Mouse (Mus musculus) 3T3-L1 (cell line): ENCODE results near the gene Hdac8.
A peak's percentile ranks its signal among the peaks of the same experiment; 100 is the strongest.

Experiments
- DNase-seq: peaks from one replicate; pipeline ENCODE4 v3.0.0-alpha.2; 2015; ENCODE audit warnings: low read depth, low spot score

Hdac8 gene

GRCm38 (mm10) chrX:102504644-102505481 is at the start of gene Hdac8:
Gene Hdac8, minus strand, starts transcription at chrX:102505359.
- peak; percentile 77 for DNase-seq

DNA sequence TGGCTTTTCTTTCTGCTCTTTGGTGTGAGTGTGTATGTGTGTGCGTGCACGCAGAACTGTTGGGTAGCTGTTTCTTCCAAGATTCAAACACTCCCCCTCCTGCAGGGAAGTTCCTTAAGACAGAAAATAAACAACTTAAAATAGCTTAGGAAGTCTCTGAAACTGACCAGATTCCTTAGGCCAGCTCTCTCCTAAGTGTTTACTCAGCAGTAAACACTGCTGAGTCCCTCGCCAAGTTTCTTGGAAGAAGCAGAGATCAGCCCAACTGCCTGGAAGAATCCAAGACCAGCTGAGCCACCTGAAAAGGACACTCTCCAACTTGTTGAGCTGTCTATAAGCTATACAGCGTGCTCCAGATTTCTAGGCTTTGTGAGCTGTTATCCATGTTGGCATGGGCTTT is 4.0 kb upstream of the Hdac8 start:
- DNase-seq = peak; percentile 39

- DNase-seq = peak; percentile 3
Observed at GRCm38 (mm10) chrX:102504179-102504578, 980 bp downstream of the Hdac8 start.

GRCm38 (mm10) chrX:102493992-102494730 is 11.0 kb downstream of the Hdac8 start:
- DNase-seq = peak; percentile 56

- DNase-seq = peak; percentile 6
Observed at GRCm38 (mm10) chrX:102485575-102485974, 19.6 kb downstream of the Hdac8 start.

- DNase-seq = no peak
Observed at GRCm38 (mm10) chrX:102479665-102480064, 25.5 kb downstream of the Hdac8 start.

GRCm38 (mm10) chrX:102478965-102479364 is 26.2 kb downstream of the Hdac8 start:
- DNase-seq = peak; percentile 74

GRCm38 (mm10) chrX:102478481-102478880 is 26.7 kb downstream of the Hdac8 start:
- DNase-seq = no peak

DNA sequence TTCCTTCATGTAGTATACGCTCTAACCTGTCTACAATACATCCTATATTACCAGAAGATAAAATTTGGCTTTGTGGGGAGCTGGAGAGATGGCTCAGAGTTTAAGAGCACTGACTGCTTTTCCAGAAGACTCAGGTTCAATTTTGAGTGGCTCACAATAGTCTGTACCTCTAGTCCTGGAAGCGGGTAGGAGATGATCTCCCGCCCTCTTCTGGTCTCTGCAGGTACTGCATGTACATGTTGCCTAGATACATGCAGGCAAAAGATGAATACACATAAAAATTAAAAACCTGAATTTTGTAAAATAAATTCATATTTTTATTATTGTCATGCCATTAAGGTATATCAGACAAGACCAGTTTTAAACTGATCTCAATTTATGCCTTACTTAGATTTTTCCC is 28.4 kb downstream of the Hdac8 start:
- peak; percentile 79 for DNase-seq

GRCm38 (mm10) chrX:102475555-102475954 is 29.6 kb downstream of the Hdac8 start:
- no peak for DNase-seq

GRCm38 (mm10) chrX:102418343-102419127 is 86.6 kb downstream of the Hdac8 start:
- peak; percentile 24 for DNase-seq

DNA sequence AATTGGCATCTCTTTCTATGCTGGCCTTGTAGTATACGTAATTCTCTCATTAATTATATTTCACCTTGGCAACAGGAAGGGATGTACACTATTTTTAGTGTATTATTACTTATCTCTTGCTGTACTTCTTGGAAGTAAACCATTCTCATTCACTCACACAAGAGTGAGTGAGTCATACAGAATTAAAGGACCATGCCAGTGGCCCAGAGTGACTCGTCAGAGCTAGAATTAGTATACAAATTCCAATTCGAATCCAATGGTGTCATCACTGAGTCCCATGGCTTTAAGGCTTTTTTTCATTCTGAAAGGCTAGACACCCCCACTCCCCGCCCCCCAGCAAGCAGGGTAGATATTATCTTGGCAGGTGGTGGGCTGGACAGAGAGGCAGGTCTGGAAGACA is 88.2 kb downstream of the Hdac8 start:
- DNase-seq = peak; percentile 66

GRCm38 (mm10) chrX:102416386-102416785 is 88.8 kb downstream of the Hdac8 start:
- DNase-seq = peak; percentile 62

DNA sequence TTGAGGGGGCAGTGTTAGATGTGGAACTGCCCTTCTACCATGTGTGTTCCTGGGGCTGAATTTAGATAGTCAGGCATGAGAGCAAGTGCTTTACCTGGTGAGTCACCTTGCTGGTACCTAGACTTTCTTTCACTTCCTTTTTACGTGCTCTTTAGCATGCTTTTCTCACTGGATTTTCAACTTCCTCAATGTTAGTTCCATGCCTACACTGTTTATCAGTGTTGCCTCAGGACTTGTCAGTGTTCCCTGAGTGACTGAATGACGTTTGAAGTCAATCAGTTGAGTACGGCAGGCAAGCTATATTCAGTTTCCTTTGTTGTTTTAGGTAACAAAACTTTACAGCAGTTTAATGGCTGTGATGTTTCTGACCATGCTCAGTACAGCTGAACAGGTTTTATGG is 120.4 kb downstream of the Hdac8 start:
- DNase-seq = no peak

DNA sequence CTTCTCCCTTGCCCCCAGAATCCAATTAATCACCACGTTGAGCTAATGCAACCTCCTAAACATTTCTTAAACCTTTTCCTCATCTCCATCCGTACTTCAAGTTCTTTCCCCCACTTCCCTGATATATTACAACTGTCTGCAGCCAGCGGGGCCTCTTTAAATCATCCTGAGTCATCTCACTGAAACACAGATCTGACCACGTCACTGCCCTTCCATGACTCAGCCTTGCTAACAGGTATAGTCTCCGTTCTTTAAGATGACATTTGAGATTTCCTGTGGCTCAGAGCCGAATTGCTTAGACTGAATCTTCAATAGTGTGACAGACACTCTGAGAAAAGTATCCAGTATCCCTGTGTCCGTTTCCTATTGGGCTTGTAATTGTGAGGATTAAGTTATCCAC is 122.0 kb downstream of the Hdac8 start:
- DNase-seq = peak; percentile 82

DNA sequence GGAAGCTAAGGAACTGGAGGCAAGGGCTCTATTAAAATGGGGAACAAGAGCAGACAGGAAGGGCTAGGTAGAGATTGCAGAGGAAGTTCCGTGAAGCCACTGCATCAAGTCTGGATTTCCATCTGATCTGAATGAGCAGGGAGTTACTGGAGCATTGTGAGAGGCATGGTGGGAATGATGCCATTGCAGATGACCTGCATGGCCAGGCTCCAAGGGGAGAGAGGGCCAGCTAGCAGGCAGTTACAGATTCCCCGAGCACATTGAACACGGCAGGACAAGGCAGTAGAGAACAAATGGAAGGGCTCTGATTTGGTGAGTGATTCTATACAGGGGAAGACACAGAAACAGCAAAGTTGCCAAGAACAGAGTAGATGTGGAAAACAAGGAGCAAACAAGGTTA is 138.6 kb downstream of the Hdac8 start:
- no peak for DNase-seq

DNA sequence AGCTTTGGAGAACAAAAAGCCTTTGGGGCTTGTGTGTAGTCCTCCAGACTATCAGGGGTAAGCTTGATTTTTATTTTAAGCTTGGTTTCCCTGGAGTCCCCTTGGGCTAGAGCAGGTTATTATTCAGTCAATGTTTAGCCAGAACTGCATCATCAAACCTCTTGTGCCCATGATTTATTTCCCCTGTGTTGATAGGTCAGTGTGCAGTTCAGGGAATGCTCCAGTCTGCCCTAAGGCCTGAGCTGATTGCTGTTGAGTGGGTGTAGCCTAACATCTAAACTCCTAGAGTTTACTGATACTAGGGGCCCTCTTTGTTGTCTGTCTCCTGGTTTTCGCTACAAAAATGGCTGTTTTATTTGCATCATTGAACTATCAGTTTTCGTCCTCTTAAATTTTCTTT is 142.9 kb downstream of the Hdac8 start:
- peak; percentile 5 for DNase-seq

DNA sequence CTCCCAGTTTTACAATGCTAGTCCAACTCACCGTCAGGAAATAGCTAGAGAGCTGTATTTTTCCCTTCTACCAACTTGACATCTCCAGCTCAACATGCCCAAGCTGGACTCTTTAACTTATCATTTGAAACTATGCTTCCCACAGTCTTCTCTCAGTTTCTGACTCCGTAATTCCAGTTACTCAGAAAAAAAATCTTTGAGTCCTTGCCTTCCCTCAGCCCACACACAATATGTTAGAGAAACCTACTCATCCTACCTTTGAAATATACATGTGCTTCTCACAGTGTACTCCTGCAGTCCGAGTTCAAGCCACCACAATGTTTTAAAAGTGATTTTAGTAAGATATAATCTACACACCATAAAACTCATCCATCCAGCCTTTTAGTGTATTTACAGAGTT is 151.7 kb downstream of the Hdac8 start:
- no peak for DNase-seq

DNA sequence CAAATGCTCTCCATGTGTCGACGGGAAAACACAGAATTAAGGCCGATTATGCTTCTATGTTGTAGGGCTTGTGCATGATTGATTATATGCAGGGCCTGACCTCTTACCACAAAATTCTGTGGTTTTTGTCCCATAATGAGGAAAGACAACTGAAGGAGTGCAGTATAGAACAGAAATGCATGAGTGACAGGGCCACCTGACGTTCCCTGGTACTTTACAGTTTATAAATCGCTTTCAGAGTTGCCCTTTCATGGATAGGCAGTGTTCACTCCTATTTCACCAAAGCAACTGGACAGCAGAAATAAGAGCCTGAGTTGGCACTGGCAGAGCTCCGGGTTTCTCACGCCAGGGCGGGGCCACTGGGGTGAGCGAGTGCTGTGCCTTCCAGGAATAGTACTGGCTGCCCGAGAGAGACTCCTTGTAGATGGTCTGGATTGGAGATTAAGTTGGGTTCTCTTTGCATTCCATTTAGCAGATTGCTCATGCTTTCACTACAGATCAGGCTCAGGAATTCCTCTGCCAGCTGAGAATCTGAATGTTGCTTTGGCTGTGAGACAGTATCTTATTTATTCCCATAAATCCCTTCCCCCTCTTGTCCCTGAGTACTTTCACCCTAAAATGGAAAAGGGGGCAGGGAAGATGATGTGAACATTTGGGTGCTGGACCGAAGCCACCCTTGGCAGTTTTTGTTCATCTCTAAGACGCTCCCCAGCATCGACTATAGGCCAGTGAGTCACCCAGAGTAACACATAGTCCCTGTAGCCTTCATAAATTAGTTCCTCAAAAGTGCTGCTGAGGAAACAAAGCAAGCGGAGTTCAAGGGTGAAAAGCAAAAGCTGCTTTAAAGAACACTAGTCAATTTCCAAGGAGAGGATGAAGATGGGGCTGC is 155.1 kb downstream of the Hdac8 start:
- DNase-seq = peak; percentile 43

DNA sequence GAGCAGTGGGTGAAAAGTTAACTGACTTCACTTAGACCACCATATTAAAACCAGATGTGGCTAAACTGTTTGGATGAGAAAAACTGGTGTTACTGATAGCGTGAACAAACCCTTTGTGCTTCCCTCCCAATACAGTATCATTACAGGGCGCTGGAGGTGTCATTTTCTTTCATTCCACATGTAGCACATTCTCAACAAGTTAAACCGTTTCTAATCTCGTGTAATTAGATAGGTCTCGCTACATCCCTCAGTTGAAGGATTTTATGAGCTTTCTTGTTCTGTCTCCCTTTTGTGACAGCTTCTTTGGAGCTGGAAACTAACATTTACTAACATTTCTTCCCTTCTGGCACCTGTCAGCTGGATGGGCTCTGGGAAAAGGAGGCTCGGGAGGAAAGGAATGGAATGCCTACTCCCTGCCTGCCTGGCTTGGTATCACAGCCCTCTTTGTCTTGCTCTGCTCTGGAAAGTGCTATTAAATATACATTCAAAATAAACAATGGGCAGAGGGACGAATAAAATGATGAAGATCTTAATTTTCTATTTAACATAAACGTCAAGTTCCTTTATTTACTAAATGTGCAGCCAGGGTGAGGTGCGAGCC is 156.2 kb downstream of the Hdac8 start:
- DNase-seq = no peak

- DNase-seq = peak; percentile 42
Observed at GRCm38 (mm10) chrX:102341688-102342087, 163.5 kb downstream of the Hdac8 start.
